Mouse (Mus musculus): Measurements from ENCODE around the gene Gm572. TPM values are rescaled to one million over a fixed set of nuclear protein-coding genes. Genes with fewer than 3 reads are reported as not detected.

Gene Gm572
- polyA plus RNA-seq, 1 experiment from 2014 or later, result not detected

DNA sequence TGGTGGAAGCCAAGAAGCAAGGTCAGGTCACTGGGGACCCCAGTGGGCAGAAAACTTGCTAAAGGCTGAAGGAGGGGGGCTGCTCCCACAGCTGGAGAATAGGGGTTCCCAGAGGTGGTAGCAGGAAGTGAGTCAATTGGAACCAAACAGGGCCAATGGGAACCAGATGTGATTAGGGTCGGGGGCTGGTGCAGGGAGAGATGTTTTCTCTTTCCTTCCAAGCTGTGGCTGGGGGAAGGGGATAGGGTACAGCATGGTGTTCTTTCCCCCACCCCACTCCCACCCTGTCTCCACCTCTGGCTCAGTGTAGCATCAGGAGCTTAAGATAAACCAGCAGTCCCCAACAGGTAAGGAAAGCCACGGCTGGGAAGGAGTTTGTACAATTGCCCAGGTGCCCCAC, 45.0 kb downstream of the Gm572 start:
- Histone ChIP-seq H3K27ac (no peak overlapping the region), H3K4me1 (replicated peaks) (peaks cover 17% of the 10 kb centered on the region), H3K36me3 (no peaks in the 10 kb centered on the region), H3K9me3 (replicated peaks) (no peaks in the 10 kb centered on the region), H3K27me3 (peaks cover 28% of the 10 kb centered on the region), H3K9ac (no peak overlapping the region), H3K4me2 (no peak overlapping the region), H3K4me3 (replicated peaks) (no peak overlapping the region)
- ATAC-seq (ENCODE audit: low read depth), result no peak
- WGBS (ENCODE audit: insufficient replicate concordance), result 28% methylated on average over 2 of the region's 2 CpGs
- DNase-seq, result no peak

GRCm38 (mm10) chr4:148691185-148691584, 48.1 kb downstream of the Gm572 start:
- DNase-seq (no peak), ATAC-seq (ENCODE audit: low read depth) (no peak)
- H3K27ac ChIP-seq, result no peak overlapping the region
- peaks cover 23% of the 10 kb centered on the region for H3K27me3 ChIP-seq
- no peak overlapping the region for H3K4me3 ChIP-seq (replicated peaks)
- H3K4me1 ChIP-seq (replicated peaks), result peaks cover 16% of the 10 kb centered on the region
- 58% methylated on average over 4 of the region's 4 CpGs for WGBS (ENCODE audit: insufficient replicate concordance)
- H3K9ac ChIP-seq, result no peak overlapping the region
- no peaks in the 10 kb centered on the region for H3K36me3 ChIP-seq
- no peaks in the 10 kb centered on the region for H3K9me3 ChIP-seq (replicated peaks)
- no peak overlapping the region for H3K4me2 ChIP-seq

GRCm38 (mm10) chr4:148693417-148693959, 50.4 kb downstream of the Gm572 start:
- Histone ChIP-seq H3K27ac (no peak overlapping the region), H3K9ac (no peak overlapping the region), H3K36me3 (no peaks in the 10 kb centered on the region), H3K9me3 (replicated peaks) (no peaks in the 10 kb centered on the region), H3K4me2 (no peak overlapping the region), H3K27me3 (peaks cover under 1% of the 10 kb centered on the region; the same call in 1 of the 2 replicates), H3K4me3 (replicated peaks) (no peak overlapping the region), H3K4me1 (replicated peaks) (peaks cover 10% of the 10 kb centered on the region)
- ATAC-seq (ENCODE audit: low read depth) (0 out of 2 replicates have a peak, but pooled peaks have one; percentile 29), DNase-seq (no peak)
- WGBS (ENCODE audit: insufficient replicate concordance), result 36% methylated on average over 7 of the region's 7 CpGs

DNA sequence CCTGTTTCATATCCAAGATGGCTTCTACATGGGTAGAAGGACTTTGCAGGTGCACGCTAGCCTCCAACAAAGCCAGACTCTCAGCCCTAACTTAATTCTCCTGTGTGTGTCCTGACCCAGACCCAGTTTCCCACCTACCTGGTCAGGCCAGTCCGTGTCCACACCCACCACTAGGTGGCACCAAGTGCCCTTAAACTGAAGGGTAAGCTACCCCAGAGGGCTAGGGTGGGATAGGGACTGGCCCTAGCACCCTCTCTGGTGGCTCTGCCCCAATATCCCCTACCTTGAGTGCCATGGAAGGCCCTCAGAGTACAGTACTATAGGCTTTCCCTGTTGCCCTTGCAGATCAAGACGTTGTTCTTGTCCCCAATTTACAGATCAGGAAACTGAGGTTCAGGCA, 61.6 kb downstream of the Gm572 start:
- no peak overlapping the region for H3K4me2 ChIP-seq
- H3K9me3 ChIP-seq (replicated peaks), result no peaks in the 10 kb centered on the region
- H3K27me3 ChIP-seq, result peaks cover 15% of the 10 kb centered on the region; the same call in 1 of the 2 replicates
- no peak for DNase-seq
- no peaks in the 10 kb centered on the region for H3K36me3 ChIP-seq
- no peak overlapping the region for H3K4me3 ChIP-seq (replicated peaks)
- no peak overlapping the region for H3K9ac ChIP-seq
- H3K27ac ChIP-seq, result no peak overlapping the region
- H3K4me1 ChIP-seq (replicated peaks), result no peaks in the 10 kb centered on the region; the same call in 1 of the 2 replicates
- ATAC-seq (ENCODE audit: low read depth), result peak; percentile 36
- 27% methylated on average over 3 of the region's 3 CpGs for WGBS (ENCODE audit: insufficient replicate concordance)

DNA sequence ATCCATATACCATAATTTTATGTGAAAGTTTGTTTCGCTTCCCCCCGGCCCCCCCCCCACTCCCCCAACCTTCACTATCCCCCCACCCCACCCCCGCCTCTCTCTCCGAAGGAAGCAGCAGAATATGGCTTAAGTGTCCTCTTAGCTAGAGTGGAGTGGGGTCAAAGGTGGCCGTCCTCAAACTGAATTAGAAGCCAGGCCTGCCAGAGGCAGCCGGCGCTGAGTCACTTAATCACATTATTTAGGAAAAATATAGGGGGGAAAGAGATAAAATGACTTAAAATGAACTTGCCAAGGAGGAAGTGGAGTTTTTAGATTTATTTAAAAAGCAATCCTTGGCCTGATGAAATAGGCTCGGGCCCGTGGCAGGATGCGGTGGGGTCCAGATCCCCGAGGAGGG, 65.7 kb downstream of the Gm572 start:
- no peak overlapping the region for H3K9ac ChIP-seq
- no peak overlapping the region for H3K4me3 ChIP-seq (replicated peaks)
- H3K9me3 ChIP-seq (replicated peaks), result no peaks in the 10 kb centered on the region
- H3K27ac ChIP-seq, result no peak overlapping the region
- H3K4me1 ChIP-seq (replicated peaks), result 0 out of 2 replicates have a peak, but pooled peaks cover 8% of the 10 kb centered on the region
- H3K27me3 ChIP-seq, result peaks cover 14% of the 10 kb centered on the region
- DNase-seq (no peak), ATAC-seq (ENCODE audit: low read depth) (no peak)
- no peaks in the 10 kb centered on the region for H3K36me3 ChIP-seq
- no peak overlapping the region for H3K4me2 ChIP-seq
- 56% methylated on average over 11 of the region's 11 CpGs for WGBS (ENCODE audit: insufficient replicate concordance)

GRCm38 (mm10) chr4:148710446-148710845, 67.3 kb downstream of the Gm572 start:
- WGBS (ENCODE audit: insufficient replicate concordance), result 54% methylated on average over 2 of the region's 2 CpGs

DNA sequence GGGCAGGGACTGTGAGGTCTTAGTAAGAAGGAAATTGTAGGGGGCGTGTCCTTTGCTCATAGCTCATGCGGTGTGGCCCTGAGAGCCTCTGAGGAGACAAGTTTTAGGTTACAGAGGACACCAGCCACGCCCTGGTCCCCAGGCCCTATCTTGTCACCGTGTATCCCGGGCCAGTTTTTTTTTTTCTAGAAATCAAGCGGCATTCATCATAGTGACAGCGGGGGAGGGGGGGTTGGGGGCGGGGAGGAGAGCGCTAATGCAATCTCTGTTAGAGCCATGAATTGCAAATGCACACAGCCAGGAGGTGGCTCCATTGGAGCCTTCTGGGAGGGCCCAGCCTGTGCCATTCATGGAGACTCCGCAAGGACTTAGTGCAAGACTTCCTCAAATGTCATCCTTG, 68.2 kb downstream of the Gm572 start:
- Histone ChIP-seq H3K4me2 (no peak overlapping the region), H3K4me3 (replicated peaks) (no peak overlapping the region), H3K9ac (no peak overlapping the region), H3K4me1 (replicated peaks) (0 out of 2 replicates have a peak, but pooled peaks cover 8% of the 10 kb centered on the region), H3K36me3 (no peaks in the 10 kb centered on the region), H3K27me3 (peaks cover 8% of the 10 kb centered on the region), H3K27ac (no peak overlapping the region), H3K9me3 (replicated peaks) (no peaks in the 10 kb centered on the region)
- DNase-seq (no peak), ATAC-seq (ENCODE audit: low read depth) (no peak)
- WGBS (ENCODE audit: insufficient replicate concordance), result 12% methylated on average over 10 of the region's 10 CpGs

More at GRCm38 (mm10) chr4:148710446-148710845, 67.3 kb downstream of the Gm572 start:
- Histone ChIP-seq H3K27me3 (peaks cover 14% of the 10 kb centered on the region), H3K9ac (no peak overlapping the region), H3K36me3 (no peaks in the 10 kb centered on the region), H3K9me3 (replicated peaks) (no peaks in the 10 kb centered on the region), H3K4me2 (no peak overlapping the region), H3K27ac (no peak overlapping the region), H3K4me3 (replicated peaks) (no peak overlapping the region), H3K4me1 (replicated peaks) (0 out of 2 replicates have a peak, but pooled peaks cover 8% of the 10 kb centered on the region)
- no peak for DNase-seq
- ATAC-seq (ENCODE audit: low read depth), result no peak

DNA sequence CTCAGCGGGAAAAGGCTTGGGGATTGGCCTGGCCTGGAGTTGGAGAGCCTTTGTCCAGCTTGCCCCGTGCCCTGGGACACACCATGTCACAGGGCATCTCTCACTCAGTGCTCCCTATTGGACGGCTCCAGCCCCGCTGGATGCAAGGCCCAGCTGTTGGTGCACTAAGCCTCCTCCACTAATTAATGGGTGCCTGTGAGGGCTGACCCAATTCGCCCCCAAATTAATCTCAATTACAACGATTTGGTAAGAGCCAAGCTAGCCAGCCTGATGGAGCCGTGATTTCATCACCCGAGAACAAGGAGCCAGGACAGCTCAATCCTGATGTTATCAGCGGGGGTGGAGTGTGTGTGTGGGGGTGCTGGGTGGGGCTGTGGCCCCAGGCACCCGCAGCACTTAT, 69.5 kb downstream of the Gm572 start:
- Histone ChIP-seq H3K9ac (no peak overlapping the region), H3K4me1 (replicated peaks) (0 out of 2 replicates have a peak, but pooled peaks cover 8% of the 10 kb centered on the region), H3K27ac (no peak overlapping the region), H3K36me3 (no peaks in the 10 kb centered on the region), H3K4me2 (no peak overlapping the region), H3K27me3 (peaks cover 8% of the 10 kb centered on the region), H3K4me3 (replicated peaks) (no peak overlapping the region), H3K9me3 (replicated peaks) (no peaks in the 10 kb centered on the region)
- WGBS (ENCODE audit: insufficient replicate concordance), result 44% methylated on average over 10 of the region's 10 CpGs
- DNase-seq (no peak), ATAC-seq (ENCODE audit: low read depth) (no peak)

DNA sequence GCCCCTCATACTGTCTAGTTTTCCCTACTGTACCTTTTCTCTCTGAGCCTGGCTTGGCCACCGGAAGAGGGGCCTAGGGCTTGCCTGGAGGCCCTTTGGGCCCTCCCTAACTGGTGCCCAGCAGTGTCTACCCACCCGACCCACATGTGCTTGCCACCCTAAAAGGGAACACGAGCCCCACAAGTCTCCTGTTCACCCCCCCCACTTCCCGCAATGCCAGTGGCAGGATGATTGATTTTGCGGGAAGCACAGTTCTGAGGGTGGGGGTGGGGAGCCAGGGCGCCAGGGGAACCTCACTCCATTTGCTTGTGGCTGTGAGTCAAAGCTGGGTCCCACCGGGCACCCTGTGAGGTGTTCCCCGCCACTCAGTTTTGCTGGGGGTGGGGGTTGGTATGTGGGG, 70.9 kb downstream of the Gm572 start:
- no peak overlapping the region for H3K4me3 ChIP-seq (replicated peaks)
- no peak overlapping the region for H3K9ac ChIP-seq
- no peaks in the 10 kb centered on the region for H3K9me3 ChIP-seq (replicated peaks)
- ATAC-seq (ENCODE audit: low read depth) (no peak), DNase-seq (no peak)
- 0 out of 2 replicates have a peak, but pooled peaks cover 8% of the 10 kb centered on the region for H3K4me1 ChIP-seq (replicated peaks)
- H3K27me3 ChIP-seq, result peaks cover 11% of the 10 kb centered on the region
- H3K36me3 ChIP-seq, result no peaks in the 10 kb centered on the region
- H3K27ac ChIP-seq, result no peak overlapping the region
- 51% methylated on average over 8 of the region's 8 CpGs for WGBS (ENCODE audit: insufficient replicate concordance)
- H3K4me2 ChIP-seq, result no peak overlapping the region

DNA sequence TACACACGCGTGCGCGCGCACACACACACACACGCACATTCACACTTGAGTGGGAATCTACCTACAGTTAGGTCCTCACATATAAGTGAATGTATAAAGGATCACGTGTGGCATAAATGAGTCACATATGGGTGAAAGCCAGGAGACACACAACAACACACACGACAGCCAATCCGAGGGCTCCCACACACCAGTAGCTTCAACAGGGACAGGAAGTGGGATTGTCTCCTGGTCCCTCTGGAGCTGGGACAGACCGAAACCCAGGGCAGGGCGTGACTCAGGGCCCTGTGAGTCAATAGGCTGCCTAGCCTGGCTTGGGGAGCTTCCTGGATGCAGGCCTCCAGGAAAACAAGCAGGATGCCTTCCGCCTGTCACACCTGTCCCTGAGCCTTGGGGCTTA, 71.6 kb downstream of the Gm572 start:
- Histone ChIP-seq H3K9ac (no peak overlapping the region), H3K27me3 (peaks cover 15% of the 10 kb centered on the region), H3K27ac (no peak overlapping the region), H3K9me3 (replicated peaks) (no peaks in the 10 kb centered on the region), H3K36me3 (no peaks in the 10 kb centered on the region), H3K4me3 (replicated peaks) (no peak overlapping the region), H3K4me1 (replicated peaks) (0 out of 2 replicates have a peak, but pooled peaks cover 8% of the 10 kb centered on the region), H3K4me2 (no peak overlapping the region)
- no peak for ATAC-seq (ENCODE audit: low read depth)
- no peak for DNase-seq
- WGBS (ENCODE audit: insufficient replicate concordance), result 73% methylated on average over 12 of the region's 12 CpGs

DNA sequence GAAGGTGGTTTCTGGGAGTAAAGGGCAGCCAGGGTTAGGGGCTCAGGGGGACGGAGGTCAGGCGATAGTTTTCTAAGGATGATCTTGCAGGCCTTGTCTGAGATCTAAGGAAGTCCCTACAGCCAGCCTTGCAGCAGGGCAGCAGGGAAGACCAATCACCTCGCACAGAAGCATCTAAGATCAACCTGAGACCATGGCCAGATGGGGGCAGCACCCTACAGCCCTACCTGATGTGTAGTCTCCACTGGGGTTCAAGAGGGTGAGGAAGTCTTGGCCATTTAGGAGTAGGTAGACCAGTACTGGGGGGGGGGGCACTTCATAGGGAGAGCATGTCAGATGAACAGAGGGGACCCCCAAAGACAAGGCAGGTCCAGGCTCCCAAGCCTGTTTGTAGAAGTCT, 72.3 kb downstream of the Gm572 start:
- Histone ChIP-seq H3K27ac (no peak overlapping the region), H3K36me3 (no peaks in the 10 kb centered on the region), H3K4me3 (replicated peaks) (no peak overlapping the region), H3K9me3 (replicated peaks) (no peaks in the 10 kb centered on the region), H3K4me1 (replicated peaks) (0 out of 2 replicates have a peak, but pooled peaks cover 8% of the 10 kb centered on the region), H3K4me2 (no peak overlapping the region), H3K9ac (no peak overlapping the region), H3K27me3 (peaks cover 17% of the 10 kb centered on the region)
- 33% methylated on average over 3 of the region's 3 CpGs for WGBS (ENCODE audit: insufficient replicate concordance)
- DNase-seq (no peak), ATAC-seq (ENCODE audit: low read depth) (no peak)
